Mouse (Mus musculus) forebrain, embryonic 16.5 days (tissue): ENCODE measurements around the gene Txk. TPM values are rescaled to one million over a fixed set of nuclear protein-coding genes. Genes with fewer than 3 reads are reported as not detected.

Source experiments
- ATAC-seq: fragments of 200-750 bp; cut with Nextera tagmentation; 2 replicates; pipeline ENCODE4 v1.8.0; 2017; ENCODE audit warnings: mild to moderate bottlenecking, moderate library complexity
- H3K27ac ChIP-seq: fragments of 300-500 bp; sonication (generic); 2 replicates; pipeline ENCODE4 v1.5.1; 2014; ENCODE audit warnings: low read length, control low read depth
- H3K27me3 ChIP-seq: fragments of 300-500 bp; sonication (generic); replicated peaks from 2 replicates; pipeline ENCODE4 v1.6.1; 2014; ENCODE audit warnings: low read length; ENCODE audit not compliant: control insufficient read depth, insufficient read depth
- H3K36me3 ChIP-seq: fragments of 300-500 bp; sonication (generic); 2 replicates; pipeline ENCODE4 v1.6.1; 2014; ENCODE audit not compliant: control insufficient read depth, insufficient read depth
- H3K4me1 ChIP-seq: fragments of 300-500 bp; sonication (generic); replicated peaks from 2 replicates; pipeline ENCODE4 v1.6.1; 2014; ENCODE audit warnings: low read length; ENCODE audit not compliant: control insufficient read depth, insufficient read depth
- H3K4me2 ChIP-seq: fragments of 300-500 bp; sonication (generic); 2 replicates; pipeline ENCODE4 v1.6.1; 2014; ENCODE audit warnings: mild to moderate bottlenecking, low read length, control low read depth
- H3K4me3 ChIP-seq: fragments of 300-500 bp; sonication (generic); replicated peaks from 2 replicates; pipeline ENCODE4 v1.5.1; 2014; ENCODE audit warnings: mild to moderate bottlenecking, low read length, control low read depth
- H3K9ac ChIP-seq: fragments of 300-500 bp; sonication (generic); replicated peaks from 2 replicates; pipeline ENCODE4 v1.6.1; 2014; ENCODE audit warnings: low read depth, low read length, control low read depth
- H3K9me3 ChIP-seq: fragments of 300-500 bp; sonication (generic); 2 replicates; pipeline ENCODE4 v1.6.1; 2016; ENCODE audit warnings: low read length; ENCODE audit not compliant: control insufficient read depth
- WGBS: fragments of 180-500 bp; shearing (Covaris S2); extraction: QIAGEN DNeasy Blood & Tissue Kit; methylation state at CpG from one replicate; pipeline ENCODE4 v1.1.7; 2014; 5-methylcytosine and 5-hydroxymethylcytosine counted together
- polyA plus RNA-seq: library from polyadenylated mRNA; unstranded; fragments of >200 nt; fragmentation: Nextera tagmentation; extraction: Ambion mirVana; gene quantifications from 2 replicates; pipeline ENCODE4 v1.2.1, GENCODE M21; 2015

Txk gene
- polyA plus RNA-seq, 1 experiment from 2014 or later: 0.13 TPM

DNA sequence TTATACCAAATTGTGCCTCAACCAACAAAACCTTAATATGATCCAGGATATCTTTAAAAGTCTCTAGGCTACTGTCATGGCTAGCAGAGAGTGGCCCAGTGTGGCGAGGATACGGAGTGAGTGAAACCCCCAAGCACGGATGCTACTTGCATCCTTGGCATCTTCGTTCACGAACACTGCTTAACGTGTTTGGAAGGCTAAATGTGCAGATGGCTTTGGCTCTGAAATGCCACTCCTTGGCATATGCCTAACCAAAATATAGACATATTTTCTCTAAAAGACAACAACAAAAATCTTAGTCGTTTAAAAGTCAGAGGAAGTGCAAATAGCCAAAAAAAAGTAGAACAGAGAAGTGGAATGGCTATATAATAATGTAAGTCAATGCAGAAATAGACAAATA is 63.0 kb downstream of the Txk start:
- no peaks in the 10 kb centered on the region for H3K4me1 ChIP-seq
- peak; percentile 56 for ATAC-seq
- H3K36me3 ChIP-seq: no peaks in the 10 kb centered on the region
- no peaks in the 10 kb centered on the region for H3K27me3 ChIP-seq
- H3K9me3 ChIP-seq: 0 out of 2 replicates have a peak, but pooled peaks cover 2% of the 10 kb centered on the region
- no peak overlapping the region for H3K4me3 ChIP-seq
- 61% methylated on average over 7 of the region's 7 CpGs for WGBS
- no peak overlapping the region for H3K9ac ChIP-seq
- no peak overlapping the region for H3K27ac ChIP-seq
- no peak overlapping the region for H3K4me2 ChIP-seq

DNA sequence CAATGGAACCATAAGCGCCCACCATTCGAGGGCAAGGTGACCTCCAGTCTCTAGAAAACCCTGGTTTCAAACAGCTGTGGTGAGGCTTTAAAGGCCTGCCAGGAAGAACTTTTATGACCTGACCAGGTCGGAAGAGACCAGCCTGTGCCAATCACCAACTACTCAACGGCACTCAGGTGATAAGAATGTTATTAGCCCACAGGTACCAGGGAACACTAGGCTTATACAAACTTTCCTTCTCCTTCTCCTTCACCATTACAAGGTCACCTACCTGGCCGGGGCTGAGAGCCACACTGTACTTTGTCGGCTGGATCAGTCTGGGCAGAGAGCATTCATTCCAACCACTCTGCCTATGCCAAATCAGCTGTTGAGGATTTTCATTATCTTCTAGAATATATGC is 71.1 kb downstream of the Txk start:
- Histone ChIP-seq H3K27me3 (no peaks in the 10 kb centered on the region), H3K27ac (no peak overlapping the region), H3K36me3 (no peaks in the 10 kb centered on the region), H3K4me3 (no peak overlapping the region), H3K4me2 (no peak overlapping the region), H3K9ac (no peak overlapping the region), H3K9me3 (no peaks in the 10 kb centered on the region), H3K4me1 (no peaks in the 10 kb centered on the region)
- no peak for ATAC-seq
- 89% methylated on average over 6 of the region's 6 CpGs for WGBS

DNA sequence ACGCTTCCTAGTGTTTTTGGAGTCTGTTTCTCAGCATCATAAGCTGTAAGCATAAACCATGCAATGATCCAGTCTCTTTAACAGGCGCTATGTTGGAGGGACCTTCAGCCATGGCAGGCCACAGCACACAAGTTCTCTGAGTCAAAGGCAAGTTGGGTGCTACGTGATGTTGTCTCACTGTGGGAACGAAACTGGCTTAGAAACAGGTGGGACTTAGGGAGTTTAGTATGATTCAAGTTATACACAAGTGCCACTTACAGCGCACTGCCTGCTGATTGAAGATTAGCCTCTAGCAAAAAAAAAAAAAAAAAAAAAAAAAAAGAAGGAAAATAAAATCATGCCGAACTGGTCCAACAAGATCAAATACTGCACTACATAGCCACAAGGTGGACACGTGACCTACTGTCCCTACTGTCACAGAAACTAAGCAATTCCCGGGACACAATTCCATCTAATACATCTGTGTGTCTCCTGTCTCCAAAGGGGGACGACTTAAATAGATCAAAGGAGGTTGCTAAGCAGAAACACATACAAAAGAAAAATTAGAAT is 77.5 kb downstream of the Txk start:
- WGBS: 78% methylated on average over 9 of the region's 9 CpGs
- no peak for ATAC-seq
- H3K27ac ChIP-seq: no peak overlapping the region
- no peak overlapping the region for H3K9ac ChIP-seq
- no peak overlapping the region for H3K4me3 ChIP-seq
- H3K27me3 ChIP-seq: no peaks in the 10 kb centered on the region
- H3K9me3 ChIP-seq: no peaks in the 10 kb centered on the region
- no peaks in the 10 kb centered on the region for H3K36me3 ChIP-seq
- peaks cover 6% of the 10 kb centered on the region; the same call in 1 of the 2 replicates for H3K4me1 ChIP-seq
- H3K4me2 ChIP-seq: no peak overlapping the region

DNA sequence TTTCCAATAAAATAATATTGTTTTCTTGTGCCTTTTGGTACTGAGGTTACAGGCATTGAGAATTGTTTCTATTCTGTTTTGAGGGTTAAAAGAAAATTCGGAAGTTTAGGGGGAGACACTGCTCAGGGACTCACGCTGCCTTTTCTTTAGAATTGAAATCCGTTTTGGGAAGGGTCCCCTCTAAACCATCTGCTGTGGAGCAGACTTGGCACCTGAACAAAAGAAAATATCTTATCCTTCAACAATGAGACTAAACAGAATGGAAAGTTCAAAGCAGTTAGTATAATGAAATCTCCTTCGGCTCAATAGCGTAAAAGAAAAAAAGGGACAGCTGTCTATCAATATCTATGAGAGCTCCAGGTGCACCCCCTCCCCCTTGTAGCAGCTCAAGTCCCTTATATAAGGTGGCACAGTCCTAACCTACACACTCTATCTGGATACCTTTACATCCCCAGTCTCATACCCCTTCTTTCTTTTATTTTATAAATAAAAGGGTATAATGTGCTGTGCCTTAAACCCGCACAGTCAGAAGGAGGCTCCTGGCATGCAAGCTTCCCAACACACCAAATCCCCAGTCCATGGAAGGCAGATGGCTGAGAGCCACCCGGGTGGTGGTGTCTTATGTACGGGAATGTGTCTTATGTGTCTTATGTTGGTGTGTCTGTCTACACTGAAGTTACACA is 81.4 kb downstream of the Txk start:
- no peaks in the 10 kb centered on the region for H3K9me3 ChIP-seq
- H3K36me3 ChIP-seq: no peaks in the 10 kb centered on the region
- no peak overlapping the region for H3K27ac ChIP-seq
- 24% methylated on average over 8 of the region's 8 CpGs for WGBS
- no peak overlapping the region for H3K4me2 ChIP-seq
- H3K4me3 ChIP-seq: no peak overlapping the region
- ATAC-seq: peak; percentile 62
- no peak overlapping the region for H3K9ac ChIP-seq
- H3K4me1 ChIP-seq: peaks cover 6% of the 10 kb centered on the region; the same call in 1 of the 2 replicates
- no peaks in the 10 kb centered on the region for H3K27me3 ChIP-seq

DNA sequence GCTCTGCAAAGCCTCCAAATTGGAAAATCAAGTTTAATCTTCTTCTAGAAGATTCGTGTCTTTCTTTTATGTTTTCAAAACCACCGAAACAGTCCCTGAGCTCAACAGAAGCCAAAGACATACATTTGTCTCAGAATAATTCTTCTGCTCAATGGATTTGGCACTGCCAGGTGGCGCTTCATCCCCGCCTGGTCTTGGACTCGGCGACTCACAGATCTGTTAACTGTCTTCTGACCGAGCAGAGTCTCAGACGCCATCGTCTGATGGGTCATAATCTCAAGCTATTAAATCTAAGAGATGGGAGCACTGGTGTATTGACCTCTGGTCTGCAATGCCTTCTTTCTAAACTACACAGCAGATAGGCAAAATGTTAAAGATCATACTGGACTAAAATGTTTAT is 84.2 kb downstream of the Txk start:
- Histone ChIP-seq H3K9me3 (no peaks in the 10 kb centered on the region), H3K4me1 (peaks cover 6% of the 10 kb centered on the region; the same call in 1 of the 2 replicates), H3K36me3 (no peaks in the 10 kb centered on the region), H3K9ac (no peak overlapping the region), H3K27me3 (no peaks in the 10 kb centered on the region), H3K4me2 (no peak overlapping the region), H3K4me3 (no peak overlapping the region), H3K27ac (no peak overlapping the region)
- WGBS: 82% methylated on average over 9 of the region's 9 CpGs
- no peak for ATAC-seq

DNA sequence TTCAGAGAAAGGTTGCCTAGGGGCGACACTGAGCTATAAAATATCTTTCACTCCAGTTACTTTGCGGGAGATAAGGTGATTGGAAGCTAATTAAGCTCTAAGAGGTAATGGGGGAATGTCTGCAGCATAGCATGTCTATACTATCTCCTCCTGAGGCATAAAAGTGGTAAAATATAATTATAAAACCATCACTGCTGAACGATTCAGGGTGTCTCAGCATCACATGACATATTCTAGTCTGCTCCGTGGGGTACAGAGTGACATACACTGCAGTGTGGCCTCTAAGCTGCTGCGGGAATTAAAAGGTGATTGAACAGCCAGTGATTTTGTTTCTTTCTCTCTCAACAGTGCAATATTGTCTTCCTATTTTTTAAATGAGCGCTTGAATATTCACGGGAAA is 86.1 kb downstream of the Txk start:
- ATAC-seq: peak; percentile 53; the same call in 1 of the 2 replicates
- H3K27me3 ChIP-seq: no peaks in the 10 kb centered on the region
- no peak overlapping the region for H3K9ac ChIP-seq
- H3K36me3 ChIP-seq: no peaks in the 10 kb centered on the region
- WGBS: 69% methylated on average over 7 of the region's 7 CpGs
- H3K4me3 ChIP-seq: no peak overlapping the region
- H3K4me2 ChIP-seq: no peak overlapping the region
- H3K9me3 ChIP-seq: no peaks in the 10 kb centered on the region
- H3K27ac ChIP-seq: no peak overlapping the region
- H3K4me1 ChIP-seq: peaks cover 6% of the 10 kb centered on the region; the same call in 1 of the 2 replicates

DNA sequence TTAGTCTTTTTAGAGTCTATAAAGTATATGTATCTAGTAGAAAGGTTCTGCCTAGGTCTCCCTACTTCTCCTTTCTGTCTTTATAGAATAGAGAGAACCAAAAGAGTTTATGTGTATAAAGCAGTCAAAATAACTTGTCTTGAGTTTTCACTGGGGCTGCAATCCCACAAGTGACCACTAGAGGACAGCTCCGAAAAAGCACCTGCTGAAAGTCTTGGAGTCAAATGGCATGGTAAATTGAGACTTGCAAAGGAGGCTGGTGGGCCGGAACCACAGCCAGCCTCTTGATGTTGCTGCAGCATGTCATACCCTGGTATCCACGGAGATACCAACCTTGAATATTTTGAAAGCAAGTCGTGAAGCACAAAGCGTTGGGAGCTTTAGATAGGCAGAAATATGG is 87.3 kb downstream of the Txk start:
- Histone ChIP-seq H3K4me3 (no peak overlapping the region), H3K36me3 (no peaks in the 10 kb centered on the region), H3K9ac (no peak overlapping the region), H3K27ac (no peak overlapping the region), H3K9me3 (no peaks in the 10 kb centered on the region), H3K4me1 (no peaks in the 10 kb centered on the region), H3K4me2 (no peak overlapping the region), H3K27me3 (no peaks in the 10 kb centered on the region; the same call in 1 of the 2 replicates)
- ATAC-seq: no peak
- WGBS: 38% methylated on average over 5 of the region's 5 CpGs

DNA sequence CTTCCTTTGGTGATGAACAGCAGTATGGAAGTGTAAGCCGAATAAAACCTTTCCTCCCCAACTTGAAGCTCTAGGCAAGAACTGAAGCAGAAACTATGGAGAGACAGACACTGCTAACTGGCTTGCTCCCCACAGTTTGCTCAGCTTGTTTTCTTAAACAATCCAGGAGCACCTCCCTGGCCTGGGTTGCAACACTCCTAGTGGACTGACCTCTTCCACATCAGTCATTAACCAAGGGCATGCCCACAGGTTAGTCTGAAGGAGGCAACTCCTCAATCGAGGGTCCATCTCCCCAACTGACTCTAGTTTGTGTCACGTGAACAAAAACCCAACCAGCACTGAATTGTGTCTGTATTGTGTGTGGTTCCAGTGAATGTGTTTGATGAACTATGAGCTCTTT is 87.7 kb downstream of the Txk start:
- Histone ChIP-seq H3K27me3 (no peaks in the 10 kb centered on the region; the same call in 1 of the 2 replicates), H3K9me3 (no peaks in the 10 kb centered on the region), H3K9ac (no peak overlapping the region), H3K4me3 (no peak overlapping the region), H3K4me2 (no peak overlapping the region), H3K27ac (no peak overlapping the region), H3K36me3 (no peaks in the 10 kb centered on the region), H3K4me1 (no peaks in the 10 kb centered on the region)
- 50% methylated on average over 3 of the region's 3 CpGs for WGBS
- no peak for ATAC-seq

DNA sequence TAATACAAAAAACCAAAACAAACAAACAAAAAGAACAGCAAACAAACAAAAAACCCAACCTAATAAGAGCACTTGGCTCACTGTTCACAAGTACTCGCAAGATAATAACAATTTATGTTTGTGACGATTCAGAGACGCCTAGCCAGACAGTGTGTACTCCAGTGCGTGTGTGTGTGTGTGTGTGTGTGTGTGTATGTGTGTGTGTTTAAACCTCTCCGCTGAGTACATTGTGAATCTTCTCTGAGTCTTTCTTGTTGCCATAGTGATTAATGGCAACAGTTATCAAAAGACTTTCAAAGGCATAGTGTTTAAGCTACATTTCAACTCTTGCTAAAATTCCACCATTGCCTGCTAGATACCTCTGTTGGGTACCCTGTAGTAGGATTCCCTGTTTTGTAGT is 88.5 kb downstream of the Txk start:
- peak; percentile 72 for ATAC-seq
- Histone ChIP-seq H3K4me2 (no peak overlapping the region), H3K27me3 (no peaks in the 10 kb centered on the region; the same call in 1 of the 2 replicates), H3K4me3 (no peak overlapping the region), H3K27ac (no peak overlapping the region), H3K4me1 (no peaks in the 10 kb centered on the region), H3K9me3 (no peaks in the 10 kb centered on the region), H3K9ac (no peak overlapping the region), H3K36me3 (no peaks in the 10 kb centered on the region)
- WGBS: 80% methylated on average over 5 of the region's 5 CpGs
